Mouse (Mus musculus) left cerebral cortex, postnatal 14 days (tissue): Measurements from ENCODE around the gene Jph2. TPM values are rescaled to one million over a fixed set of nuclear protein-coding genes. Genes with fewer than 3 reads are reported as not detected.
A peak's percentile ranks its signal among the peaks of the same experiment; 100 is the strongest.

Source experiments
- DNase-seq, 2 experiments: peaks; one replicate each; pipeline ENCODE4 v3.0.0; 2021 to 2022; ENCODE audit warnings: low spot score in 2 of 2, mixed read lengths in 1 of 2
- intact Hi-C: fragments of 180-260 bp; cut with DNase I; formaldehyde crosslinking; loops from one replicate; pipeline ENCODE4 v1.15.1; 2025
- long read RNA-seq, 2 experiments: library from polyadenylated mRNA; stranded (forward); transcript quantifications; one replicate each; pipeline ENCODE4 v2.0.0; 2021
- total RNA-seq, 2 experiments: library from RNA; stranded (reverse); gene quantifications; 2 replicates each; pipeline ENCODE4 v1.2.3; 2021

The Jph2 gene
- total RNA-seq: under 1 TPM; 0.51 to 0.72 TPM
- long read RNA-seq, experiment 1: 0 reads
- long read RNA-seq, experiment 2: 0 reads

DNA sequence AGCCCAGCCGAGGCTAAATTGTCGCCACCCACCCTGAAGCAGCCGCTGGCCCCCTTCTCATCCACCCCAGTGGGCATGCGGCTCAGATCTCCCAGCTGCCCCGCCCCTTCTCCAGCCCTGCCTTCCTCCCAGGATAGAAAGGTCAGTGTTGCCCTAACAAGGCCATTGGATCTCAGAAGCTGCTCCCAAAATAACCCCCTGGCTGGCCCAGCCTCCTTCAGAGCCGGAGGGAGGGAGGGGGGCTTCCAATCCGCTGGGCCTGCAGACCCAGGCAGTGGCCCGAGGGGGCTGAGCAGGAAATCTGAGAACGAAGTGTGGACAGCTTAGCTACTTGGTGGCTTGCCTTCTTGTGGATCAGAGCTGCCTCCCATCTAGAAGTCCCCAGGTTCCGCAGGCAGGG, at the start of gene Jph2:
Jph2 (minus strand) TSS at position 89 of the 400 bp plus-strand sequence.
- intact Hi-C loops: no loop called here
- no peak for DNase-seq

DNA sequence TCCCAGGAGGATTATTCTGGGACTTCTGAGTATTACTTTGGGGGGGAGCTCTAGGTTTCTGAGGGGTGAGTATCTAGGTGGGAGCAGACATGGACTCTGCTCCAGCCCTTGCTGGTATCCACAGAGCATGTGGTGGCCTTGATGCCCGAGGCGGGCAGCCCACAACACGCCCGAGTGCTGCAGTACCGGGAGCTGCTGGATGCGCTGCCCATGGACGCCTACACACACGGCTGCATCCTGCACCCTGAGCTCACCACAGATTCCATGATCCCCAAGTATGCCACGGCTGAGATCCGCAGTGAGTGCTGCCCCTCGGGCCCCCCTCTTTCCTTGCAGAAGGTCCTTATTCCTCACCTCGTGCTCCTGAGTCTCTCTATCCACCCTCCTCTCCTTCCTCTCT, 49.6 kb upstream of the Jph2 start:
- intact Hi-C loops: no loop called here
- no peak for DNase-seq

DNA sequence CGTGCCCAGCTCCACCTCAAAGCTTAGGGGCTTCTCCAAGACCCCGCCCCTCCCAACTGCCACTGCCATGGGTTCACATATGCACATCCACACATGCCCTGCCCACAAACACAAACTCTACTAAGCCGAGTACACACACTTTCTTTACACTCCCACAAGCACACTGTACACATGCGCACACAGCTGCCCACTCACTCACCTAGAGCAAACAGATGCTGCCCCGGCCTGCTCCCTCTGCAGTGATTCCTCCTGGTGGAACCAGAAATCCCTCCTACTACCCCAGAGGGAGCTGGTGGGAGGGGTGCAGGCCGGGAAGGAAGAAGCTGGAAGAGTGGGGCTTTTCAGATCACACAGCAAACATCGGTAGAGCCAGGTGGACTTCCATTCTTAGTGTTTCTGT, 46.2 kb upstream of the Jph2 start:
- intact Hi-C loops: no loop called here
- no peak for DNase-seq

DNA sequence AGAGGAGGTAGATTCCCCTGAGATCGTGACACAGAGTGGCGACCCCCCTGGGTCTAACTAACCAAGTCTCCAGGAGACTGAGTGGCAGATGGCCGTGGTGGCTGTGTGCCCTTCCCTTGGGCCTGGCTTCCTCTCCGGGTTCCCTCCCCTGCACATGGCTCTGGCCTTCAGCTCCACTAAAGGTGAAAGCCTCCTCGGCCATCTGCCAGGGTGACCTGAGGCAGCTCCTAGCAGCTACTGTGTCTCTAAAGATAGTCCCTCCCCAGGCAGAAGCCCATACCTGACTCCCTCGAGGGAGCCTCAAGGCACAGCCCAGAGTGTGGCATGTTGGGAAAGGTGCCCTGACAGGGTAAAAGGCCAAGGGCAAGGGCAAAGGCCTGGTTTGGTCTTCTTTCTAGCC, 45.8 kb upstream of the Jph2 start:
- no peak for DNase-seq
- intact Hi-C loops: no loop called here

DNA sequence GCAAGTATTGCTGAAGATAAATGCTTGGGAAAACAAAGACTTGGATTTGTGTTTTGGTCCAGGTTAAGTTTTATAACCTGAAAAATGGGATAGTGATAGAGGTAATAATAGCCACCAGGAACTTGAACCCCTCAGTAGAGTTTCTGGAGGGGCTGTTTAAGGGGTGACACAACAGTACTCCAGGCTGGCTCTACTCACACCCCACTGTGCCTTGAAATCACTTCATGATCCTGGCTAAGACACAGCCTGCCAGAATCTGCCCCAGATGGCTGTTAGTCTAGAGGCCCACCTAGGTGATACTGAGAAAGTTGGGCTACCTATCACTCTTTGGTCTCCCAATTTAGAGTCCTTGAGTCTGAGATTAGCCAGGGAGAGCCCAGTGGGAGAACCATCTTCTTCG, 41.7 kb upstream of the Jph2 start:
- no peak for DNase-seq

DNA sequence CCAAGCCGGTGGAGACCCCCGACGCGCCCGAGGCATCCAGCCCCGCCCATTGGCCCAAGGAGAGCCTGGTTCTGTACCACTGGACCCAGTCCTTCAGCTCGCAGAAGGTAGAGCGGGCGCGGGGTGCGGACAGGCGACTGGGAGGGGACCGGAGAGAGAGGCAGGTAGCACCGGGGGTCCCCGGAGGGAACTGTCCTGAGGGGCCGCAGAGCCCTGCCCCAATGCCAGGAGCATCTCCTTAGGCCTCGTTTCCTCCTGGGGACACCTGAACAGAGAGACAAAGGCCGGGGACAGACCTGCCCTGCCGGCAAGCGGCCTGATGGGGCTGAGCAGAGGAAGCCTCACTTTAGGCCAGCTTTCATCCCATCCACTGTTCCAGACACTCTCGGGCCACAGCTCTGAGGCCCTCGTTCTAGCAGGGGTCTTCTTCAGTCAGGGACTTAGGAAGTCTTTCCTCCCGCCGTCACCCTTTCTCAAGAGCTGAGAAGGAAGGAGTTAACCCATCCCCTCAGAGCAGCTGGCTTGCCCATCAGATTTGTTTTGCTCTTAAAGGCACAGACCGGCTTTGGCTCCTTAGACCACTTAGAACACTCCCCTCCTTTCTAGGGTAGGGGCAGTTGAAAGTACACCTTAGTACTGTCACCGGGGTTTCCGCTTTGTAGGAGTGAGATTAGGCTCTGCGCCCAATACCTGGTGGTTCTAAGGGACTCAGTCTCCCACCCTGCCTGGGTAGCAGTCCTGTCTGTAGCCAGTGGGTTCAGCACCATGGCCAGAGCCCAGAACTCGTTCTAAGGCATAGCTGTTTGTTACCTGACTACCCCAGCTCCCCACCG, 41.0 kb upstream of the Jph2 start:
- no peak for DNase-seq
- intact Hi-C loops: no loop called here

More for the DNA sequence above, 41.7 kb upstream of the Jph2 start:
- intact Hi-C loops: no loop called here

DNA sequence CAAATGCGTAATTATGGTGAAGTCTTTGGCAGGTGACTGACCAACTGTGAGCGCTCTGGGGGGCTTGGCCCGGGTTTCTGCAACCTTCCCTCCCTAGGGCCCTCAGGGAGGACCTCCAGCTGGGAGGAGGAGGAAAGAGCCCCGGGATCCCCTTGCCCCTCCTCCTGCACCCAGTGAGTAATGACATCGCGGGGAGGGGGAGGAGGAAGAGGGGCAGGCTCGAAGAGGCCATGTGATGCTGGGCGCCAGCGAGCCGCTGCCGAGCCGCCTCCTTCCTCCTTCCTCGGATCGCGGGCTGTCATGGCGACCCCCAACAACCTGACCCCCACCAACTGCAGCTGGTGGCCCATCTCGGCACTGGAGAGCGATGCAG, 40.4 kb upstream of the Jph2 start, which contains the start of gene Gdap1l1:
Gdap1l1 (plus strand) TSS at position 231 of the 373 bp plus-strand sequence.
- intact Hi-C loops: no loop called here

DNA sequence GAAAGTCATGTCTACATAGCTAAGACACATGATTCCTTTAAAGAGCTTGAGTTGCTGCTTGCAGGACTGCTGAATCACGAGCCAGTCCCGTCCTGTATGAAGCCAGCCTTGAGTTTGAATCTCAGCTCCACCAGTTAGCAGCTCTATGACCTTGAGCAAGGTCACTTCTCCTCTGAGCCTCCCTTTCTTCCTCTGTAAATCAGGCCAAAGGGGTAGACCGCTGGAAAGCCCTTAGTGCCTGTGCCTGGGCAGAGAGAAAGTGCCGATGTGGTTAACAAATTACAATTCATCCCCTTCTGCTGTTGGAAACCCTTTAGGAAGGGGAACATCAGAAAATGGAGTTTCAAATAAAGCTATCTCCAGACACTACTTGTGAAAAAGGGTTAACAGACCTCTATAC, 40.0 kb upstream of the Jph2 start:
- DNase-seq: no peak
- intact Hi-C loops: no loop called here

More for the DNA sequence above, 40.4 kb upstream of the Jph2 start, which contains the start of gene Gdap1l1:
- peak; percentile 77 to 83 for DNase-seq

DNA sequence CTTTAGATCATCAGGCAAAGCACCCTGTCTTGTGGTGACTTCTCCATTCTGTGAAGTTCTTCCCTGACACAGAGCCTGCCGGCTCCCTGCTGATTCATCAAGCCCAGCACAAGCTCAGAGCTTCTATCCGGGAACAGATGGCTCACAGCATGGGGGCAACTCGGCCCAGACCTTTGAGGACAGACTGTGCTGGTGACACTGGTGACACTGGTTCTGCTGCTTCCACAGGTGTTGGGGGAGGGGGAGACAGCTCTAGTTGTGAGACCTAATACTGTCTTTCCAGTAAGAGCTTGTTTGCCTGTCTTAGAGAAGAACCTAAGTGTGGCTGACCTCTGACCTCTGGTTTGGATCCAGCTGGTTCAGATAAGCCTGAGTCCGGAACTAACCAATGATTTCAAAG, 36.2 kb upstream of the Jph2 start:
- intact Hi-C loops: no loop called here
- DNase-seq: no peak

DNA sequence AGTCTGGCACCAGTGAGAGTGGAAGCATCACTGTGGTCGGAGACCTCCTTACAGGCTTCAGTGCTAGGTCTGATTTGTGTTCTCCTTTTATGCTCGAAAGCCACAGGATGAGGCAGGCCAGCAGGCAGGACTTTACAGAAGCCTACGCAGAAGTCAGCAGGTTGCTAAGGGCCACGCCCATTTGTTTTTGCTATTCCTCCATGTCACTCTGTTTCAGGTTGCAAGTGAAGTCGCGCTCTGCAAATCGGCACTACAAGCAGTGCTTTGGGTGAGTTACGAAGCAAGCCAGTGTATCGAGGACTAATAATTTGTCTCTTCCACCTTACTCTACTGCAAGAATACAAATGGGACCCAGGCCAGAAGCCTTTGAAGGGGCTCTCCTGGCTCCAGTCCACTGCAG, 33.5 kb upstream of the Jph2 start:
- DNase-seq: no peak
- intact Hi-C loops: no loop called here

DNA sequence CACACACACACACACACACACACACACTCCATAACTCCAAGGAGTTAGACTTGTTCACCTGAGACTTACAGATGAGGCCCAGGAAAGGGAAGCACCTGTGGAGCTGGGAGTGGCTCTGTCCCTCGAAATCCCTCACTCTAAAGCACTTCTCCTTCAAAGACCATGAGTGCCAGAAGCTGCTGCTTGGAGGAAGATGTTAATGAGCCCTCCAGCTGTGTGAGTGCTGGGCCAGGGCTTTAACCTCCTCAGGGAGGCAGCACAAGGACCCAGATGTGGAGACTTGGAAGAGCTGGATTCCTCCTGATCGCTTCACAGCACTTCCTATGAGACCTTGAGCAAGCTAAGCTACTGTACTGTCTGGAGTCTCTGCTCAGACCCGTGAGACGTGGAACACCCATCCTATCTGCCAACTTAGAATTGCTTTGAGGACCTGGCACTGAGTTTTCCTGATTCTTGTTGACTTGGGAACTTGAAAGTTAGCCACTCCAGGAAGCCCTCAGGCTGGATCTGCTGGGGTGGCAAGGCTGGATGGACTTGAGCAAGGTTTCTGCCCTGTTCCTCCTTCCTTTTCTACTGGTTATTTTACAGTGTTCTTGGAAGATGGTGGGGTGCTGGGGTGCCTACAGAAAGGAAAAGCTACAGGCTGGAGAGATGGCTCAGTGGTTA, 30.7 kb upstream of the Jph2 start:
- no peak for DNase-seq
- intact Hi-C loops: no loop called here

DNA sequence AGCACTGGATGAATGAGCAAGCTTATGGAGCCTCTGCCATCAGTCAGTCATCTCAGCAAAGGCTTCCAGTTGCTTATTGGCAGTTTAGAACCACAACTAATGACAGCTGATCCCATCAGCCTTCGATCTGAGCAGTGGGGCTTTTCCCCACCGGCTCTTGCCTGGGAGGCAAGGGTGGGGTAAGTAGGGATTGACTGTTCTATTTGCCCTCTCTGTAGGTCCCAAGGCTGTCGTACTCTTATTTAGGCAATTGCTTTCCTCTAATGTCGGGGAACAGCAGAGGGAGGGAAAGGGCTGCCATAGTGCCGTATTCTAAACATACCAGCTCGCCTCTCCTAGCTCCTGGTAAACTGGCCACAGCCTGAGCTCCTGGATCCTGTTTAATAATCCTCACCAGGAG, 26.8 kb upstream of the Jph2 start, which contains the start of gene Oser1:
Oser1 (minus strand) TSS at position 101 of the 400 bp plus-strand sequence.
- intact Hi-C loops: no loop called here

DNA sequence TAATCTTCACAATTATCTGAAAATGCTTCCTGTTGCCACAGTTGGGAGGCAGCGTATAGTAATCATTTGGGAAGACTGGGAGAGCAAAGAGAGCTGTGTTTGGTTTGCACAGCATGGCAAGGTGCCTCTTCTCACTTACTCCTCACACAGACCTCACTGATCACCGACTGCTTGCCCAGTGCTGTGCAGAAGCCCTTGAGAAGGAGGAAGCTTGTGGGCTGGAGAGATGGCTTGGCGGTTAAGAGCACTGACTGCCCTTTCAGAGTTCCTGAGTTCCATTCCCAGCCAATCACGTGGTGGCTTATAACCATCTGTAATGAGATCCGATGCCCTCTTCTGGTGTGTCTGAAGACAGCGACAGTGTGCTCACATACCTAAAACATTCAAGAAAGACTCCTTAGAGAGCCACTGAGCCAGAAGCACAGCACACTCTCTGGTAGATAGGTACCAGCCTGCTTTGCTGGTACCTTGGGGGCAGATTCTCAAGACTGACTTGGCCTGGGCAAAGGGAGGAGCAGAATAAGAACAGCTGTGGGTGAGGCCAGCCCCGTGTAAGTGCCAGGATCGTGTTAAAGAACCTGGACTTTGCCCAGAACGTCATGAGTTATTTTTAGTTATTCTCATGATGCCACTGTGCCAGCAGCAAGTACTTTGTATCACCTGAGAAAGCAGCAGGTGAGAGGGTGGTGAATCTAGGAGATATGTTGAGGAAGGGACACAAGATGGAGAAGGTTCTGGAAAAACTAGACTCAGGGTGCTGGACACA, 25.3 kb upstream of the Jph2 start:
- intact Hi-C loops: no loop called here
- DNase-seq: no peak

More for the DNA sequence above, 26.8 kb upstream of the Jph2 start, which contains the start of gene Oser1:
- no peak for DNase-seq

DNA sequence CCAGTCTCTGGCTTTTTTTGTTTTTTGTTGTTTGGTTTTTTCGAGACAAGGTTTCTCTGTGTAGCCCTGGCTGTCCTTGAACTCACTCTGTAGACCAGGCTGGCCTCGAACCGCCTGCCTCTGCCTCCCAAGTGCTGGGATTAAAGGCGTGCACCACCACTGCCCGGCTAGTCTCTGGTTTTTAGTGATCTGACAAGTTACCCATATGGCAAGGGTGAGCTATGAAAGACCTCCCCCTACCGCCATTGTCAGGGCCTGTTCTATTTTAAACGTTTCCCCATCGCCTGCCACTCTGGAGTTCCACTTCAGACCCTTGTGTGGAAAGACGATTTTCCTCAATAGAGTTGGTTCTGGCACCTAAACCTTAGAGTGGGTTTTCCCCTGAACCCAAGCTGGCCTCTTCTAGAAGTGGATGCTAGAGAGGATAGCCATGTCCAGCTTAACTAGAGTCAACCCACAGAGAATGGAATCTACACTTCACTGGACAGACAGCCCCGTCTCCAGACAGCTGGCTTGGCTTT, 22.6 kb upstream of the Jph2 start:
- intact Hi-C loops: no loop called here

DNA sequence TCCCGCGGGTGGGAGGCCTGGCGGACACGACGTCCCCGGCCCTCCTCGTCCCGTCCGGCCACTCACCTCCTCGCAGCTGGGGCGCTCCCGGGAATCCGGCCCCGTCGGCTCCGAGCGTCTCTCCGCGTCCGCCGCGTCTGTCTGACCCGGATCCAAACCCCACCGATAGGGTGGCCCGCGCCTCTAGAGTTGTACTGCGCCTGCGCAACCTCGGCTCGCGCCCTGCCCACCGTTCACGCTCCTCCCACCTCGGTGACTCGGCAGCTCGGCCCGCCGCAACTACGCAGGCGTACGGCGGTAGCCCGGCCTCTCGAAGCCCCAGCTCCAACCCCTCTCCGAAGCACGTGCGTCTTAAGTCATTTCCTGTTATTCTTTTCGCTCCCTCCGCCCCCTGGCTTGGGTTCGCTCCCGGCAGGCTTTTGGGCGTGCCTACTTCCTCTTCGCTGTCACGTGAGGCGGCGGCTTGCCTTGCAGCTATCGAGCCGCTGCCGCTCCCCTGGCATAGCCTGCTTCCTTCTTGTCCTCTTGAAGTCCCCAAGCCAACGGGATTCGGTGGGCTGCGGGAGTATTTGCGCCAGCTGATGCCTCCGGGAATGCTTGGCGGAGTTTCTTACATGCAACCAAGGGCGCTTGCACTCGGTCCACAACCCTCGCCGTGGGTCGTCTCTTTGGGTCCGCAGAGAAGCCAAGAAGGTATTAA, 21.7 kb upstream of the Jph2 start:
- DNase-seq: peak; percentile 100
- intact Hi-C loops: loop anchor here (10.0 kb wide), 1 partner anchor 475 kb away; the partner anchor contains the start of gene L3mbtl1

More for the DNA sequence above, 22.6 kb upstream of the Jph2 start:
- DNase-seq: no peak

DNA sequence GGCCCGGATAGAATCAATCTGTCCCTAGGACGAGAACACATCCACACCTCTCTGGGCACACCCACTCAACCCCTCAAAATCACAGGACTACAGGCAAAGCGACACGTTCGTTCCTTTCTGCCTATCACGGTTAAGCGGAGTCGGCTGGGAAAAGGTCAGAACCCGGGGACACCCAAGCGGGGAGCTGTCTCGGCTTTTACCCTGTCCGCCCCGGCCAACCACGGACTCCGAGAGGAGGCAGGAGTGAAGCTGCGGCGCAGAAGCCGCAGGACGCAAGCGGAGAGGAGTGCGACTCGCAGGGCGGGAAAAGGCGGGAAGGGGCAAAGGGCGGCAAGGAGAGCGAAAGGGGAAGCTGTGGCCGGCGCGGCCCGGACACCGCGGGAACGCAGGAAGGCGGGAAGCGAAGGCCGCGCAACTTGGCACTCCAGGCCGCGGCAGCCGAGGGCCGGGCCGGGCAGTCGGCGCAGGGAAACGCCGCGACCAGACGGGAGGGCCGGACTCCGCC, 21.1 kb upstream of the Jph2 start:
- intact Hi-C loops: loop anchor here (10.0 kb wide), 1 partner anchor 474 kb away; the partner anchor contains the start of gene L3mbtl1
- no peak for DNase-seq

DNA sequence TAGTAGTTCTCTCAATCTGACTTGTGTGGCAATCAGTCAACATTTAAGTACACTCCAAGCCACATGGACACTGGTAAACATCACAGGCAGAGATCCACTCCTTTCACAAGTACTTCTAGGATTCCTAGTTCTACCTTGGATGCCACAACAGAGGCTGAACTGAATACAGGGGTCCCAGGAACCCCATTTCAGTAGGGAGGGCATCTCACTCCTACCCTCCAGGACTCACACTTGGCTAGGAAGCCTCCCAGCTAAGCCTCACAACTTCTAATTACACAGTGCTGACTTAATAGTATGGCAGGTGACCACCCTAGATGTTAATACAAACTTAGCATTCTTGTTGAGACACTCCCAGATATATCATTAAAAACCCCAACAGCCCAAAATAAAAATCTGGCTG, 20.0 kb upstream of the Jph2 start:
- no peak for DNase-seq
- intact Hi-C loops: loop anchor here (10.0 kb wide), 1 partner anchor 473 kb away; the partner anchor contains the start of gene L3mbtl1

DNA sequence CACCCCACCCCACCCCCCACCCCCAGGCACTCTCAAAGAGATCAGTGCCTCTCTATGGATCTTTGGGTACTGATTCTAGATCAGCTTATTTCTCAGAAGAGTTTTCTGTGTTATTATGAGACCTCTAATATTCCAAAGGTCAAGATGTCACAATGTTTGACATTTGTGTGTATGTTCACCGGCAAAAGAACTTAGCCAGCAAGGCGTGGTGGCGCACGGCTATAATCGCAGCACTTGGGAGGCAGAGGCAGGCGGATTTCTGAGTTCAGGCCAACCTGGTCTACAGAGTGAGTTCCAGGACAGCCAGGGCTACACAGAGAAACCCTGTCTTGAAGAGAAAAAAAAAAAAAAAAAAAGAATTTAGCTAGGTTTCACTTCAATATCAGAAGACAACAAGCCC, 19.2 kb upstream of the Jph2 start:
- DNase-seq: no peak

More for the DNA sequence above, 19.2 kb upstream of the Jph2 start:
- intact Hi-C loops: loop anchor here (10.0 kb wide), 1 partner anchor 472 kb away; the partner anchor contains the start of gene L3mbtl1
